Mouse (Mus musculus) brain, embryonic 18.5 days (tissue): ENCODE results near the gene 1700001C19Rik.

ENCODE experiments used
- DNase-seq: peaks from one replicate; pipeline ENCODE4 v3.0.0-alpha.2; 2012; ENCODE audit warnings: low read depth, low spot score

The 1700001C19Rik gene

DNA sequence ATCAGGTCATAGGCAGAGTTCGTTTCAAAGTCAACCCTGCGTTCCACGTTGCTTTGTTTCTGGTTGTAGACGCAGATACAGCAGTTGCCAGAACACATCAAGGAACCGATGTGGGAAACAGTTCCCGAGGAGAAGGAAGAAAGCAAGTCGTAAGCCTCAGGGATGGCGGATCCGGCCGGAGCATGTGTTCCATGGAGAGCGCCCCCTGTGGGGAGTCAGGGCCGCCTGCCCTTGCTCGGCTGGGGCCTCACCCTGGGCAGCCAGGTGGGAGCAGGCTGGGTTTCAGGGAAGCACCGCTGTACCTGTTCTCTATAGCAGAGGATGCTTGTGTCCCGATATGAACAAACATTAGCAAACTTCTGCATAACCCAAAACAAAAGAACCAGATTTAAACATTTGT, 59.0 kb downstream of the 1700001C19Rik start:
- DNase-seq = no peak

DNA sequence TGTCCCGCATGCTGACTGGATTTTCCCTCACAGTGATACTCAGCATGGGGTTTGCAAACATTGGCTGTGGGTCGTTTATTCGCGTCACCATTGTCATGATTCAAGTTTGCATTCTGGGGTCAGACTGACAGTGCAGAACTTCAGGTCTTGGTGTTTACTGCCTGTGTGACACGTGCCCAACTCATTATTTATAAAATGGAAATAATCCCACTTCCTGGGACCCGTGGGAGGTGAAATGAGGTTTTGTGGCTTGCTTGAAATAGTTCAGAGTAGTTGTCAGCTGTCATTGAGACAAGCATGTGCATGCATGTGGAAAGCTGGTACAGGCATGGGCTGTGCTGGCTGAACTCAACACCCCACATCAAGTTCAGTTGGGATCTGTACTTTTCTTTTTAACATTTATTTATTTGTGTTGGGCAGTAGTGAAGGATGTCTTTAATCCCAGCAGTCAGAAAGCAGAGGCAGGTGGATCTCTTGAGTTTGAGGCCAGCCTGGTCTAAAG, 60.3 kb downstream of the 1700001C19Rik start:
- DNase-seq = no peak

DNA sequence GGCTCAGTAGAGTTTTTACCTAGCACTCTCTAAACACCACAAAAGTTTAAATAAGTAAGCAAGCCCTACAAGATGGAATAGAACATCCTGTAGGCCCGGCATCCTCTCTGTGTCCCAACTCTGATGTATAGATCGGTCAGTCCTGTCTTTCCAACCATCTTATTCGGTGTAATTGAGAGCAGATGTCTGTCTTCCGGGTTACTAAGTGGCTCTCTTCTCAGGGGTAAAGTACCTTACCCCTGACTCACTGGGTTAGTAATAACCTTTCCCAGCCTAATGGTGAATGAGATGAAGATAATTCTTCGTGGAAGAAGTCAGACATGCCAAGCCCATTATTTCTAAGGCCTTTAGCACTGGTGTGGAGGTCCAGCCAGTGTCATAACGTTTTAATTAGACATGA, 63.2 kb downstream of the 1700001C19Rik start:
- no peak for DNase-seq

DNA sequence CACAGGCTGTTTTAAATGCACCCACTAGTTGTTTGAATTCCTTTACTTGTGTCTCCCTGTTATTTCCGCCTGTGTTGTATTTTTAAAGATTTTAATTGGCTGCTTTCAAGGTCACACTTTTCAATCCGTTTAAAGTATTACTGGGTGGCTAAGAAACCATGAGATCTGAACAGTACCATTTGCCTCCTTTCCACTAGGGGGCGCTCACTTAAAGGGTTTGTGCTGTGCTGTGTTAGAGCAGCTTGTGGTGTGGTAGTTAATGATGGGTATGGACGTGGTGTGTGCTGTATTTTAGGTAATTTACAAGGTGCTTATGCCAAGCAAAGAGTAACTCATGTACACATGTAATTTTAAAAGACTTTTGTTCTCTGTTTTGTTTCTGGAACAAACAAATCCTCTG, 65.7 kb downstream of the 1700001C19Rik start:
- DNase-seq = peak; percentile 24

DNA sequence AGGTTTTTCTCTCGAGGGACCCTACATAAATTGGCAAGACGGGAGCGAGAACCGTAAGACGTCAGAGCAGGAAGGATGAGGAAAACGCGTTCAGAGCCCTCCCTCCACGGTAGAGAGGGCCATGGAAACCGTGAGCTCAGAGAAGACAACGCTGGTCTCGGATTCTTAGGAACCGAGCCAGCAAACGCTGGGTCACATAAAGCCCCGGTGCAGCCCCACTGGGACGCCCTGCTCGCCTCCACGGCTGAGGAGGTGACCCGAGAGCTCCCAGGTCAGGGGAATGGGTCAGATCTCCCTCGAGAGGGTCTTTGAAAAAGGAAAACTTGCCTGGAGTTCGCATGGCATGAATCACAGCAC, 68.1 kb downstream of the 1700001C19Rik start:
- no peak for DNase-seq

GRCm38 (mm10) chr17:47368401-47369086, 68.6 kb downstream of the 1700001C19Rik start, which contains the start of gene Mrps10:
Gene Mrps10, plus strand, starts transcription at chr17:47368887.
- DNase-seq = peak; percentile 81
